Mouse (Mus musculus) spleen, adult 2 months (tissue): ENCODE data around the gene S1pr4.

Source experiments
- CTCF ChIP-seq: fragments of 200-500 bp; IDR thresholded peaks from 2 replicates; pipeline ENCODE4 v1.5.1; 2011; ENCODE audit warnings: mild to moderate bottlenecking, inconsistent platforms; ENCODE audit not compliant: insufficient read depth, insufficient read length, insufficient replicate concordance; ENCODE audit errors: extremely low read depth
- POLR2A ChIP-seq: fragments of 200-500 bp; IDR thresholded peaks from 2 replicates; pipeline ENCODE4 v1.6.1; 2011; ENCODE audit warnings: low read depth, low read length, inconsistent platforms

DNA sequence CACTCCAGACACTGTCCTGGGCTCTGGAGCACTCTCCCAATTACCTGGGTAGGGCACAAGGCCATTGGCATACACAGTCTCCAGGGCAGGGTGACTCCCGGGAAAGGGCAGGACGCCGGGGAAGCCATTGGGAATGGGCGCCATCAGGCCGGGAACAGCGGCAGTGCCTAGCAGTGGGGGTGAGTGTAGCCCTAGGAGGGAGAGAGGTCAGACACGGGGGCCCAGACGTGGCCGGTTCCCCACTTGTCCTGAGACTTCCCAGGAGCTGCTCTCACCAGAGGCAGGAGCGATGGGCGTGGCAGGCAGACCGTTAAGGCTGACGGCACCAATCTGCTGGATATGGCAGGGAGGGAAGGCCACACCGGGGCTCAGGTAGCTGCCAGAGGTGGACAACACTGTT lies 33.1 kb downstream of the S1pr4 start:
- TF ChIP-seq POLR2A (no peak), CTCF (no peak)
